Mouse (Mus musculus) hindbrain, embryonic 16.5 days (tissue): ENCODE measurements around the gene Ube2ql1. TPM values are rescaled to one million over a fixed set of nuclear protein-coding genes. Genes with fewer than 3 reads are reported as not detected.
A peak's percentile ranks its signal among the peaks of the same experiment; 100 is the strongest.

Experiments used
- ATAC-seq: fragments of 200-750 bp; cut with Nextera tagmentation; 2 replicates; pipeline ENCODE4 v1.8.0; 2017; ENCODE audit warnings: moderate TSS enrichment, moderate library complexity
- H3K27ac ChIP-seq: fragments of 300-500 bp; sonication (generic); 2 replicates; pipeline ENCODE4 v1.5.1; 2014; ENCODE audit warnings: low read depth, mild to moderate bottlenecking, control low read depth, low read length, moderate library complexity
- H3K27me3 ChIP-seq: fragments of 300-500 bp; sonication (generic); replicated peaks from 2 replicates; pipeline ENCODE4 v1.6.1; 2014; ENCODE audit warnings: low read length; ENCODE audit not compliant: control insufficient read depth, insufficient read depth
- H3K36me3 ChIP-seq: fragments of 300-500 bp; sonication (generic); 2 replicates; pipeline ENCODE4 v1.6.1; 2014; ENCODE audit warnings: mild to moderate bottlenecking, low read length, moderate library complexity, mixed read lengths; ENCODE audit not compliant: control insufficient read depth, insufficient read depth
- H3K4me1 ChIP-seq: fragments of 300-500 bp; sonication (generic); 2 replicates; pipeline ENCODE4 v1.6.1; 2014; ENCODE audit warnings: low read depth, low read length; ENCODE audit not compliant: control insufficient read depth, insufficient read depth
- H3K4me2 ChIP-seq: fragments of 300-500 bp; sonication (generic); 2 replicates; pipeline ENCODE4 v1.6.1; 2014; ENCODE audit warnings: mild to moderate bottlenecking, low read length, control low read depth, moderate library complexity
- H3K4me3 ChIP-seq: fragments of 300-500 bp; sonication (generic); 2 replicates; pipeline ENCODE4 v1.5.1; 2014; ENCODE audit warnings: mild to moderate bottlenecking, low read length, control low read depth, moderate library complexity
- H3K9ac ChIP-seq: fragments of 300-500 bp; sonication (generic); 2 replicates; pipeline ENCODE4 v1.6.1; 2014; ENCODE audit warnings: low read depth, mild to moderate bottlenecking, control low read depth, low read length, moderate library complexity
- H3K9me3 ChIP-seq: fragments of 300-500 bp; sonication (generic); 2 replicates; pipeline ENCODE4 v1.6.1; 2014; ENCODE audit warnings: mild to moderate bottlenecking, low read length, moderate library complexity; ENCODE audit not compliant: control insufficient read depth
- WGBS: fragments of 180-500 bp; shearing (Covaris S2); extraction: QIAGEN DNeasy Blood & Tissue Kit; methylation state at CpG from one replicate; pipeline ENCODE4 v1.1.7; 2014; 5-methylcytosine and 5-hydroxymethylcytosine counted together
- polyA plus RNA-seq: library from polyadenylated mRNA; unstranded; fragments of >200 nt; fragmentation: Nextera tagmentation; extraction: Ambion mirVana; gene quantifications from 2 replicates; pipeline ENCODE4 v1.2.1, GENCODE M21; 2015

Gene Ube2ql1
- 27.6 and 29.1 TPM in 2 replicates for polyA plus RNA-seq

- Histone ChIP-seq H3K27ac (peak within 1 kb of the TSS; percentile 94), H3K4me3 (peak within 1 kb of the TSS; percentile 82), H3K4me2 (peak within 1 kb of the TSS; percentile 92), H3K9me3 (no peaks in the 10 kb centered on the region), H3K27me3 (no peaks in the 10 kb centered on the region), H3K36me3 (no peaks in the 10 kb centered on the region), H3K9ac (peak within 1 kb of the TSS; percentile 81), H3K4me1 (peaks cover 25% of the 10 kb centered on the region)
- ATAC-seq: peak; percentile 95
- WGBS: under 1% methylated on average over 42 of the region's 46 CpGs
Observed at GRCm38 (mm10) chr13:69739759-69740135, at the start of gene Ube2ql1. TSS of gene Ube2ql1 (minus strand) at chr13:69739889.

- H3K9me3 ChIP-seq: no peaks in the 10 kb centered on the region
- H3K27me3 ChIP-seq: no peaks in the 10 kb centered on the region
- H3K27ac ChIP-seq: no peak overlapping the region
- no peak overlapping the region for H3K4me3 ChIP-seq
- H3K4me1 ChIP-seq: peaks cover 4% of the 10 kb centered on the region; the same call in 1 of the 2 replicates
- no peak overlapping the region for H3K9ac ChIP-seq
- no peak for ATAC-seq
- H3K36me3 ChIP-seq: no peaks in the 10 kb centered on the region
- no peak overlapping the region for H3K4me2 ChIP-seq
- WGBS: 83% methylated on average over 5 of the region's 5 CpGs
Observed at GRCm38 (mm10) chr13:69788704-69789103, 49.0 kb upstream of the Ube2ql1 start.

DNA sequence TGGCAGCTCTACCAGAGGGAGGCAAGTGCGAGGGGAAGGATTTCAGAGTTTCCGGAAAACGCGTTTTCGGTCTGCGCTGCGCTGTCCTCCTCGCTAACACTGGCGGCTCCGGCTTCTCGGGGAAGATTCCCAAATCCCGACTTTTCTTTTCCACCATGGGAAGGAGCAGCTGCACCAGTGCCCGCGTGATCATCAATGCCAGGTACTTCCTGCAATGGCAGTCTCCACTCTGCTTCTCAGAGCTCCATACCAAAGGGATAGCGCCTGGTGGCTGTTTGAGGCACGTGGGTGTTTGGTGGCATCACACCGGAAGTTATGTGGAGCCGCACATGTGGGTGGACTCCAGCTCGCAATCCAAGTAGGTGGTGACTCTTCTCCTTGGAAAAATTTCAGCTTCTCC lies 38.5 kb upstream of the Ube2ql1 start:
- WGBS: 91% methylated on average over 19 of the region's 19 CpGs
- H3K4me3 ChIP-seq: no peak overlapping the region
- ATAC-seq: no peak

DNA sequence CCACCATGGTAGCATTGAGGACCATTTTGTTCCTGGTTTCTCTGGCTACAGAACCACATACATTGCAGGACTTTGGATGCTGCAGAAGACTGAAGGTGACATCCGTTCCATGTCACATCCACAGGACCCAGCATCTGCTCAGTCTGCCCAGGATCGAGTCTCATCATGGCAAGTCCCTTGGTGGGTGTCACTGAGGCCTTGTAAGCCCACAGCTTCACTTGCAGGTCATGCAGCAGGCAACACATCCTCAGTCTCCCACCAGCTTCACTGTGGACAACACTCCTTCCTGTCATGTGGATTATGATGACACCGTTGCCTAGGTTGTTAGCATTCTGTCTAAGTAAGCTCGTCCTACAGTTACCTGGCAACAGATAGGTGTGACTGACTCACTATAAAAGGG lies 32.7 kb upstream of the Ube2ql1 start:
- Histone ChIP-seq H3K27me3 (no peaks in the 10 kb centered on the region), H3K36me3 (no peaks in the 10 kb centered on the region), H3K4me1 (no peaks in the 10 kb centered on the region), H3K9me3 (no peaks in the 10 kb centered on the region), H3K4me2 (no peak overlapping the region), H3K4me3 (no peak overlapping the region), H3K9ac (no peak overlapping the region), H3K27ac (no peak overlapping the region)
- 83% methylated on average over 4 of the region's 4 CpGs for WGBS
- no peak for ATAC-seq

More for the DNA sequence above, 38.5 kb upstream of the Ube2ql1 start:
- no peak overlapping the region for H3K9ac ChIP-seq
- H3K4me1 ChIP-seq: no peaks in the 10 kb centered on the region
- H3K4me2 ChIP-seq: no peak overlapping the region
- no peaks in the 10 kb centered on the region for H3K36me3 ChIP-seq
- H3K27ac ChIP-seq: no peak overlapping the region
- no peaks in the 10 kb centered on the region for H3K9me3 ChIP-seq
- no peaks in the 10 kb centered on the region for H3K27me3 ChIP-seq

GRCm38 (mm10) chr13:69770538-69771456 lies 31.1 kb upstream of the Ube2ql1 start:
- Histone ChIP-seq H3K27ac (0 out of 2 replicates have a peak overlapping the region, but pooled peaks have one; percentile 24), H3K4me2 (no peak overlapping the region), H3K9me3 (no peaks in the 10 kb centered on the region), H3K4me3 (no peak overlapping the region), H3K27me3 (no peaks in the 10 kb centered on the region), H3K36me3 (no peaks in the 10 kb centered on the region), H3K4me1 (no peaks in the 10 kb centered on the region), H3K9ac (no peak overlapping the region)
- peak; percentile 61; the same call in 1 of the 2 replicates for ATAC-seq
- 67% methylated on average over 12 of the region's 12 CpGs for WGBS

DNA sequence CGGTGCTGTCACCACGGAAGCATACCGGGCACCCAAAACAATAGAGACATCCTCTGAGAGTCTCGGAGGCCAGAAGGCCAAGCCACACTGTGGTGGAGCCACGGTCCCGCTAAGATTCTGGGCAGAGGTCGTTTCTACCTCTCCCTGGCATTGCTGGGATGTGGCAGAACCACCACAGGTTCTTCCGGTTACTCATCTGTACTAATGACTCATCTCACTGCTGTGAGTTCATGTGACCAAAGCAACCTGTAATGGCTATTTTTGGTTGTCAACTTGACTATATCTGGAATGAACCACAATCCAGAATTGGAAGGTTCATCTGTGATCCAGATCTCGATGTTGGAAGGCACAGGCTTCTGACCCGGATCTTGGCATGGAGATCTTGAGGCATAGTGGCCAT lies 28.5 kb upstream of the Ube2ql1 start:
- H3K4me3 ChIP-seq: no peak overlapping the region
- H3K27ac ChIP-seq: no peak overlapping the region
- WGBS: 90% methylated on average over 10 of the region's 10 CpGs
- no peak overlapping the region for H3K4me2 ChIP-seq
- no peaks in the 10 kb centered on the region for H3K9me3 ChIP-seq
- no peaks in the 10 kb centered on the region for H3K36me3 ChIP-seq
- H3K9ac ChIP-seq: no peak overlapping the region
- ATAC-seq: no peak
- no peaks in the 10 kb centered on the region for H3K27me3 ChIP-seq
- no peaks in the 10 kb centered on the region for H3K4me1 ChIP-seq

- WGBS: 56% methylated on average over 9 of the region's 9 CpGs
- H3K36me3 ChIP-seq: no peaks in the 10 kb centered on the region
- H3K27me3 ChIP-seq: no peaks in the 10 kb centered on the region
- H3K9me3 ChIP-seq: no peaks in the 10 kb centered on the region
- no peak overlapping the region for H3K4me2 ChIP-seq
- H3K4me1 ChIP-seq: no peaks in the 10 kb centered on the region
- no peak for ATAC-seq
- H3K27ac ChIP-seq: no peak overlapping the region
- no peak overlapping the region for H3K9ac ChIP-seq
- H3K4me3 ChIP-seq: no peak overlapping the region
Observed at GRCm38 (mm10) chr13:69764646-69765045, 25.0 kb upstream of the Ube2ql1 start.

- Histone ChIP-seq H3K4me2 (no peak overlapping the region), H3K27me3 (no peaks in the 10 kb centered on the region), H3K9ac (no peak overlapping the region), H3K9me3 (no peaks in the 10 kb centered on the region), H3K4me1 (no peaks in the 10 kb centered on the region), H3K4me3 (no peak overlapping the region), H3K36me3 (no peaks in the 10 kb centered on the region), H3K27ac (no peak overlapping the region)
- peak; percentile 83; the same call in 1 of the 2 replicates for ATAC-seq
- WGBS: 74% methylated on average over 10 of the region's 10 CpGs
Observed at GRCm38 (mm10) chr13:69761393-69761792, 21.7 kb upstream of the Ube2ql1 start.

DNA sequence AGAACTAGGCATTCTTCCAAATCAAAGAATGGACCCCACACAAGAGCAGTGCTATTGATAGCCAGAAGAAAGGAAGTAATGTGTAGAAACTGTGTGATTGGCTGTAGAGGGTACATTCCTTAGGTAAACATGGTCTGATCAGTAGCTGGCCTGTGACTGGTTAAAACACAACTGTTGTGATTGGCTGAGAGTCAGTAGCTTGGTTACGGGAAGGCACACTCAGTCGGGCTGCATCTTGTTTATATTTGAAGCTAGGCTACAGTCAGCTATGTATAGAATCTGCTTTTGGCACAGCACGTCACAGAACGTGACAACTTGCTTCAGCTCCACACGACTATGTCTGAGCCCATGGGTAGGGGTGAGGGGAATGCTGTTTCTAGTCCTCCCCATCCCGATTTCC lies 19.3 kb upstream of the Ube2ql1 start:
- peak; percentile 37; the same call in 1 of the 2 replicates for ATAC-seq
- WGBS: 65% methylated on average over 6 of the region's 6 CpGs
- H3K27me3 ChIP-seq: no peaks in the 10 kb centered on the region

More for the DNA sequence above, 19.3 kb upstream of the Ube2ql1 start:
- no peak overlapping the region for H3K9ac ChIP-seq
- no peak overlapping the region for H3K4me3 ChIP-seq
- H3K4me1 ChIP-seq: no peaks in the 10 kb centered on the region
- H3K4me2 ChIP-seq: no peak overlapping the region
- no peaks in the 10 kb centered on the region for H3K9me3 ChIP-seq
- H3K27ac ChIP-seq: no peak overlapping the region
- no peaks in the 10 kb centered on the region for H3K36me3 ChIP-seq
